Mouse (Mus musculus) embryonic facial prominence, embryonic 13.5 days (tissue): ENCODE data around the gene Elmo1. TPM values are rescaled to one million over a fixed set of nuclear protein-coding genes. Genes with fewer than 3 reads are reported as not detected.
A peak's percentile ranks its signal among the peaks of the same experiment; 100 is the strongest.

Source experiments
- ATAC-seq: fragments of 200-750 bp; cut with Nextera tagmentation; 2 replicates; pipeline ENCODE4 v1.8.0; 2017; ENCODE audit warnings: low read depth; ENCODE audit not compliant: insufficient number of reproducible peaks, insufficient read depth, low FRiP score, low TSS enrichment
- H3K27ac ChIP-seq: fragments of 300-500 bp; sonication (generic); 2 replicates; pipeline ENCODE4 v1.5.1; 2015; ENCODE audit warnings: moderate library complexity, mild to moderate bottlenecking, inconsistent platforms
- H3K27me3 ChIP-seq: fragments of 300-500 bp; sonication (generic); 2 replicates; pipeline ENCODE4 v1.6.1; 2015; ENCODE audit warnings: mild to moderate bottlenecking, inconsistent platforms
- H3K36me3 ChIP-seq: fragments of 300-500 bp; sonication (generic); 2 replicates; pipeline ENCODE4 v1.6.1; 2015; ENCODE audit warnings: mild to moderate bottlenecking, inconsistent platforms
- H3K4me1 ChIP-seq: fragments of 300-500 bp; sonication (generic); 2 replicates; pipeline ENCODE4 v1.6.1; 2015; ENCODE audit warnings: inconsistent platforms
- H3K4me2 ChIP-seq: fragments of 300-500 bp; sonication (generic); 2 replicates; pipeline ENCODE4 v1.6.1; 2015; ENCODE audit warnings: moderate library complexity, mild to moderate bottlenecking, inconsistent platforms
- H3K4me3 ChIP-seq: fragments of 300-500 bp; sonication (generic); 2 replicates; pipeline ENCODE4 v1.5.1; 2015; ENCODE audit warnings: mild to moderate bottlenecking, inconsistent platforms
- H3K9ac ChIP-seq: fragments of 300-500 bp; sonication (generic); 2 replicates; pipeline ENCODE4 v1.6.1; 2015; ENCODE audit warnings: mild to moderate bottlenecking, inconsistent platforms
- H3K9me3 ChIP-seq: fragments of 300-500 bp; sonication (generic); 2 replicates; pipeline ENCODE4 v1.6.1; 2016; ENCODE audit warnings: inconsistent platforms
- WGBS: fragments of 180-500 bp; shearing (Covaris S2); methylation state at CpG from one replicate; pipeline ENCODE4 v1.1.7; 2015; ENCODE audit warnings: mixed read lengths; 5-methylcytosine and 5-hydroxymethylcytosine counted together
- polyA plus RNA-seq: library from polyadenylated mRNA; unstranded; fragments of >200 nt; fragmentation: Nextera tagmentation; extraction: Ambion mirVana; gene quantifications from 2 replicates; pipeline ENCODE4 v1.2.1, GENCODE M21; 2015

Elmo1 gene
- polyA plus RNA-seq, 1 experiment from 2014 or later: 15.6 TPM

DNA sequence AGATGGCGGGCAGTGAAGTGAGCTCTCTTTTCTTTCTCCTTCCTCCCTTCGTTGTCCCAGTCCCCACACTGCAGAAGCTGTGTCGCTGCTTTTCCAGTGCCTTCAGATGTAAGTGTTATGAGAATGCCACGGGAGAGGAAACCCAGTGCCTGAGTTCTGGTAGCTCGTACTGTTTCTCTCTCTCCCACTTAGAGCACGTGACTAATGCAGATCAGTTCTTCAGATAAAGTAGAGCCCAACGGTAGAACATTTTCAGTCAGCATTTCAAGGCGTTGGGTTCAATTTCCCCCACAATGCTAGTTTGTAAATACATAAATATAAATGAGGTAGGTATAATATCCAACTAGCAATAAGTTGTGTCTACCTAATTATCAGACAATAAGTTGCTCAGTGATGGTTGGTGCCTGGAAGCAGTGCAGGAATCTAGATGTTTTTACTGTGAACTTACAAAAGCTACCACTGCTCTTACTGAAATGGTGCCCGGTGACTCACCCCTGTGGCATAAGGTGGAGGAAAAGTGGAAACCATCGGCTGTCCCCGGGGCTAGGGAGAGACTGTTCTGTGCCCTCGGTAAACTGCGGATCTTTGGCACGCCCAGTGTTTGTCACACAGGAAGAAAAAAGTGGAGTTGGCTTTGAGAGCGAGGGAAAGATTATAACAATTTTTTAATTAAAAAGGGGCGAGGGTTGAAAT, 205.0 kb downstream of the Elmo1 start:
- no peaks in the 10 kb centered on the region for H3K9me3 ChIP-seq
- no peak overlapping the region for H3K4me3 ChIP-seq
- H3K36me3 ChIP-seq: no peaks in the 10 kb centered on the region
- H3K4me1 ChIP-seq: peaks cover 7% of the 10 kb centered on the region
- H3K27ac ChIP-seq: no peak overlapping the region
- no peak overlapping the region for H3K9ac ChIP-seq
- 0 out of 2 replicates have a peak, but pooled peaks cover 6% of the 10 kb centered on the region for H3K27me3 ChIP-seq
- 73% methylated on average over 16 of the region's 16 CpGs for WGBS
- H3K4me2 ChIP-seq: no peak overlapping the region
- no peak for ATAC-seq

DNA sequence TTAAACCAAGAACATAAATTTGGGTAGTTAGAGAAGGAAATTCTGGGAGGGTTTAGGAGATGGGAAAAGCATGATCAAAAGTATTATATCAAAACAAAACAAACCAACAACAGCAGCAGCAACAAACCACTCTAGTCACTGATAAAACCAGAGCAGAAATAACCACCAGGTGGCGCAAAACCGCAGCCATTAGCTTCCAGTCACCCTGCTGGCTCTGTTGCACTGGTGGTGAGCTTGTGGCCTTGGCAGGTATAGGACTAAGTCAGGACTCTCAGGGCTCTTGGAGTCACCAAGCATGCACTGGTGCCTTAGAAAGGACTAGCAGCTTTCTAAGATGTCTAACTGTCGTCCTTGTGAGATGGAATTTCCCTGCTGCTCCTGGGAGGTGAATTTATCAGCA, 207.4 kb downstream of the Elmo1 start:
- H3K4me2 ChIP-seq: no peak overlapping the region
- H3K36me3 ChIP-seq: no peaks in the 10 kb centered on the region
- no peak for ATAC-seq
- no peaks in the 10 kb centered on the region for H3K9me3 ChIP-seq
- 10% methylated on average over 3 of the region's 3 CpGs for WGBS
- 0 out of 2 replicates have a peak, but pooled peaks cover 6% of the 10 kb centered on the region for H3K27me3 ChIP-seq
- no peak overlapping the region for H3K9ac ChIP-seq
- H3K4me1 ChIP-seq: no peaks in the 10 kb centered on the region
- H3K4me3 ChIP-seq: no peak overlapping the region
- H3K27ac ChIP-seq: no peak overlapping the region

DNA sequence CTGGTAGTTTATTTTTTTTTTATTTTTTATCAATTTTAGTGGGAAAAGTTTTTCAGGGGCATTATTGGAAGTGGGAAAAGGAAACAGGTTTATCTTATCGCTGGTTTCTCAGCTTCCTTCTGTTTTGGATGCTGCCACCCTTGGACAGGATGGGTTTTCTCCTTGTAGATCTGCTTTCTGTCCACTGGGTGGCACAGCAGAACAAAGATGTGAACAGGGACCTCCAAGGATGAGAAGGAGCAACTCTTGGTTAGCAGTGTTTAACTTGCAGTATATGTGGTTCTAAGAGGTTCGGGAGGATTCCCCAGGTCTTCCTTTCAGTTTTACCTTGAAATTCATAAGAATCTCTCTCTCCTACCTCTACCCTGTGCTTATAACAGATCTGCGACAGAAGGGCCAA, 209.0 kb downstream of the Elmo1 start:
- H3K9me3 ChIP-seq: no peaks in the 10 kb centered on the region
- H3K4me2 ChIP-seq: no peak overlapping the region
- 69% methylated on average over 3 of the region's 3 CpGs for WGBS
- no peak overlapping the region for H3K27ac ChIP-seq
- 0 out of 2 replicates have a peak, but pooled peaks cover 6% of the 10 kb centered on the region for H3K27me3 ChIP-seq
- H3K4me3 ChIP-seq: no peak overlapping the region
- H3K4me1 ChIP-seq: no peaks in the 10 kb centered on the region
- H3K9ac ChIP-seq: no peak overlapping the region
- H3K36me3 ChIP-seq: no peaks in the 10 kb centered on the region
- ATAC-seq: no peak

DNA sequence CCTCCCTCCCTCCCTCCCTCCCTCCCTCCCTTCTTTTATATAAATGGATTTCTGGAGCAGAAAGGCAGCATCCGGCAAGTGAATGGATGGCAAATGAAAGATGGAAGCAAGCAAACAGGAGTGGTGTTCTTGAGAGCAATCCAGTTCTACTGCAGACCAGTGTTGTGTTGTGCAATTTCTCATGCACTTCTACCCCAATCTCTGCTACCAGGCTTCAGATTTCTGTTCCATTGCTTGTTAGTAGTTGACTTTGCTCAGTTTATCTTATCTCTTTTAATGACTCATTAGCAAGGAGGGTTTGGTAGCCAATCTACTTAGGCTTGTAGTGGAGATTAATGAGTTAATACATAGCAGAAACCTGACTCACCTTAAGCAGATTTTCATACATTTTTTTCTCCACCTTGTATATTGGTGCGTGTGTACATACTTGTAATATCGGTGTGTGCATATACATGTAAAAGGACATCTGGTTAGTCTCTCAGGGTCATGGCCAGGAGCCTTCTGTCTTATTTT, 209.7 kb downstream of the Elmo1 start:
- ATAC-seq: no peak
- H3K9ac ChIP-seq: no peak overlapping the region
- no peak overlapping the region for H3K4me3 ChIP-seq
- no peak overlapping the region for H3K4me2 ChIP-seq
- WGBS: 92% methylated on average over 3 of the region's 3 CpGs
- no peak overlapping the region for H3K27ac ChIP-seq
- 0 out of 2 replicates have a peak, but pooled peaks cover 5% of the 10 kb centered on the region for H3K27me3 ChIP-seq
- H3K9me3 ChIP-seq: no peaks in the 10 kb centered on the region
- no peaks in the 10 kb centered on the region for H3K36me3 ChIP-seq
- no peaks in the 10 kb centered on the region for H3K4me1 ChIP-seq

DNA sequence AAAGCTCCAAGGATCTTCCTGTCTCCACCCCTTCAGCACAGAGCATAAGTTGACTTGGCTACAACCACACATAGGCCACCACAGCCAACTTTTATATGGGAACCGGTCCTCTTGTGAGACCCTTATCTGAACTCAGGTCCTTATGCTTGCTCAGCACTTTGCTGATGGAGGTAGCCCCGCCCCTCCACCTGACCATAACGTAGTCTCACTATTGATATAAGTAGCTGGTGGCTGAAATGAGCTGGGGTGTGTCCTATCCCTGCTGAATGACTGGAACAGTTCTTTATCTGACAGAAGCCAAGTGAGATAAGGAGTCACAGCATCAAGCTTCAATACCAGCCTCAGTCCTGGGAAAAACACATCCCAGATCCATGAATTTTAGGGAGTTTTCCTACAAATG, 210.2 kb downstream of the Elmo1 start:
- Histone ChIP-seq H3K27ac (no peak overlapping the region), H3K27me3 (no peaks in the 10 kb centered on the region), H3K9me3 (no peaks in the 10 kb centered on the region), H3K4me1 (no peaks in the 10 kb centered on the region), H3K36me3 (no peaks in the 10 kb centered on the region), H3K4me3 (no peak overlapping the region), H3K4me2 (no peak overlapping the region), H3K9ac (no peak overlapping the region)
- WGBS: 85% methylated on average over 3 of the region's 3 CpGs
- no peak for ATAC-seq

DNA sequence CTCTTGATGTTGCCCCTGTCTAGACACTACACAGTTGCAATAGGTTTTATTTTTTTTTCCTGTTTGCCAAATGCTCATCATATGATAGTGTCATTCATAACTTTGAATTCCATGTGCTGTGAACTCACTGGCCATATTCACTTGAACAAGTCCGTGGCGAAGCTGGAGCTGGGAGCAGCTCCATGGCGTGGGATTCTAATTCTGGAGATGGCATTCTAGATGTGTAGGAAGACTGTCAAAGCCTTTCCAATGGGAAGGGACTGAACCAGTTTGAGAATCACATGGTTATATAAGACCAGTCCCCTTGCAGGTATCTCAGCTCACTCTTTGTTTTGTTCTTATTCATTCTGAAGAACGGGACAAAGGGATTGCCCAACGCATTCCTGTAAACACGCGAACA, 211.4 kb downstream of the Elmo1 start:
- H3K4me3 ChIP-seq: no peak overlapping the region
- H3K27ac ChIP-seq: no peak overlapping the region
- 0 out of 2 replicates have a peak, but pooled peaks cover 3% of the 10 kb centered on the region for H3K4me1 ChIP-seq
- H3K9ac ChIP-seq: no peak overlapping the region
- H3K9me3 ChIP-seq: no peaks in the 10 kb centered on the region
- ATAC-seq: no peak
- no peak overlapping the region for H3K4me2 ChIP-seq
- 95% methylated on average over 7 of the region's 7 CpGs for WGBS
- H3K27me3 ChIP-seq: no peaks in the 10 kb centered on the region
- no peaks in the 10 kb centered on the region for H3K36me3 ChIP-seq

DNA sequence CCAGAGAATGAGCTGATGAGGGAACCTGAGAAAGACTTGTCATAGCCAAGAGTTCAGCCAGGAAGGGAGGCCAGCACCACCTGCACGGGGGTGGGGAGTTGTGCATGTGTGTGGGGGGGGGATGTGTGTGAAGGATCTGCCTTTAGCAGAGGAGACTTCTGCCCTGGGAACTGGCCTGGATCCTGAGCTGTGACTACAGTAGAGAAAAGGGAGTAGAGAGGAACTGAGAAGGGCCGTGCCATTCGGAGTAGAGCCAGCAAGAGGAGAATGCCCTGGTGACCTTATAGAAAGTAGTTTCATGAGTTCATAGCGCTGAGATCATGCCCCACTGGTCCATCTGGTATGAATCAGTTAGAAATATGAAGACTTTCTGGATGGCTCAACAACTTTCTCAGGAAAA, 215.2 kb downstream of the Elmo1 start:
- H3K9ac ChIP-seq: no peak overlapping the region
- no peak overlapping the region for H3K4me3 ChIP-seq
- no peaks in the 10 kb centered on the region for H3K36me3 ChIP-seq
- no peaks in the 10 kb centered on the region for H3K27me3 ChIP-seq
- 0 out of 2 replicates have a peak, but pooled peaks cover 9% of the 10 kb centered on the region for H3K4me1 ChIP-seq
- 53% methylated on average over 4 of the region's 4 CpGs for WGBS
- no peak for ATAC-seq
- H3K27ac ChIP-seq: no peak overlapping the region
- H3K9me3 ChIP-seq: no peaks in the 10 kb centered on the region
- H3K4me2 ChIP-seq: no peak overlapping the region

DNA sequence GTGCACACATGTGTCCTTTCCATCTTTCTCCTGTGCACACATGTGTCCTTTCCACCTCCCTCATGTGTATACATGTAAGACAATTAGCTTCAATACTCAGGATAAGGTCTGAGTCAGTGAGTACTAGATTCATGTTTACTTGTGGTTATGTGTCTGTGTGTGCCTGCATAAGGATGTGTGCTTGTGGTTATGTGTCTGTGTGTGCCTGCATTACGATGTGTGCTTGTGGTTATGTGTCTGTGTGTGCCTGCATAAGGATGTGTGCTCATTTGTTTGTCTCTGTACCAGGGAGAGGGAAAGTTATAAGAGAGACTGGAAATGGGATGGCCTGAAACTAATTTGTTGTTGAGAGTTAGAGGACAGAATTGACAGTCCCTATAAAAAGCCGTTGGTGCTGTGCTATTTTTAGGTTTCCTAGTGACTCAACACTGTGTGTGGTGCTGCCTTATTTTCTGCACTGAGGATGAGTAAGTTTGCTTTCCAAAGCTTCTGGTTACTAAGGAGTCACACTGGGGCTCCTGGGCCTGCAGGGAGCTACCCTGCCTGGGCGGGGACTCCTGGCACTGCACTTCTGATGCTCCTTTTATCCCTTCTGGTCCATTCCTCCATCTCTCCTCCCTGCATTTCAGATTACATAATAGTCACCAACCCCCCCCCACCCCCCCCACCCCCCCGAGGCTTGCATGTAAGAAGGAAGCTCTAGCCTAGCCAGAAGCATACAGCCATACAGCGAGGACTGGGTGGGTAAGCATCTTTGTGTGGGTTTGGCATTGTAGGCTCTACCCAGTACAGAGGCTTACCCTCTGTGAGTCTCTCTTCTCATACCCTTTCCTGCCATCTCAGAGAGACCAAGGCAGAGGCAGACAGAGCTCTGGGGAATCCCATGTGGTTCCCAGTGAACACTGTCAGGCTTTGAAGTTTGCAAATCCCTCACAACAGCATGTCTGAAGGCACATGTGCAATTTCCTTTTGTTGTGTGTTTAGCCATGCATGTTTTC, 216.1 kb downstream of the Elmo1 start:
- Histone ChIP-seq H3K9me3 (no peaks in the 10 kb centered on the region), H3K4me1 (0 out of 2 replicates have a peak, but pooled peaks cover 9% of the 10 kb centered on the region), H3K36me3 (no peaks in the 10 kb centered on the region), H3K4me2 (no peak overlapping the region), H3K9ac (no peak overlapping the region), H3K27ac (peak overlapping the region; percentile 48), H3K4me3 (no peak overlapping the region), H3K27me3 (no peaks in the 10 kb centered on the region)
- 0 out of 2 replicates have a peak, but pooled peaks have one; percentile 56 for ATAC-seq
- WGBS: 46% methylated on average over 5 of the region's 5 CpGs

DNA sequence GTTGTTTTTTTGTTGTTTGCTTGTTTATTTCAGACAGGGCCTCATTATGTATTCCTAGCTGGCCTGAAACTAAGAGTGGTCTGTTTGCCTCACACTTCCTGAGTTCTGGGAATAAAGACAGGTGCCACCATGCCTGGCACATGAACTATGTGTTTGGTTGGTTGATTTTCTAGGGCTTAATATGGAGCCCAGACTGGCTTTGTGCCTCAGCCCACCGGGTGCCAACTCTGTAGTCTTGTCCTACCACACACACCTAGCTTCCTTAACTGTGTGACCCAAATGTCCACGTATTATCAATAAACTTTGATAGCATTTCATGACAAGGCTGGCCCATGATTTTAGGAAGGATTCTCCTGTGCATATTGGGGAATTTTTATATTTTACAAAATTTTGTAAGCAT, 217.0 kb downstream of the Elmo1 start:
- H3K4me2 ChIP-seq: no peak overlapping the region
- H3K4me1 ChIP-seq: 0 out of 2 replicates have a peak, but pooled peaks cover 9% of the 10 kb centered on the region
- H3K27me3 ChIP-seq: no peaks in the 10 kb centered on the region
- ATAC-seq: no peak
- H3K36me3 ChIP-seq: no peaks in the 10 kb centered on the region
- no peak overlapping the region for H3K4me3 ChIP-seq
- no peak overlapping the region for H3K27ac ChIP-seq
- H3K9ac ChIP-seq: no peak overlapping the region
- no peaks in the 10 kb centered on the region for H3K9me3 ChIP-seq
- 83% methylated on average over 2 of the region's 2 CpGs for WGBS

DNA sequence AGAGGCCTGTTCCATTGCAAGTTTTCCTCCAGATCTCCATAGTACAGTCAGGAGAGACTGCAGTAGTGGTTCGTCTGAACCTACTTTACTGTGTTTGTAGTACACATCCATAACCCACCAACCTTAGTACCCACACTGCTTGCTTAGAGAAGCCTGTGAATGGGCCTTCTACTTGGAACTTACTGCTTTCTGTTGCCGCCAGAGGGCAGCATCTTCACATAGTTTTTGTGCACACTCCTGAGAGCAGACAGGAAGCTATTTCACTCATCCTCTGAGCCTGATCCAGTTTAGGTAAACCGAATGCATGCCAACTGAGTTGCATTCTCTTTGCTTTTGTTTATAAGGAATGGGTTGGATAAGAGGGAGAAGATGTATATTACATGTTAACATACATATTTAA, 221.2 kb downstream of the Elmo1 start:
- H3K4me1 ChIP-seq: 0 out of 2 replicates have a peak, but pooled peaks cover 7% of the 10 kb centered on the region
- no peaks in the 10 kb centered on the region for H3K27me3 ChIP-seq
- no peak overlapping the region for H3K4me3 ChIP-seq
- no peak overlapping the region for H3K27ac ChIP-seq
- no peaks in the 10 kb centered on the region for H3K9me3 ChIP-seq
- H3K4me2 ChIP-seq: no peak overlapping the region
- no peak overlapping the region for H3K9ac ChIP-seq
- peak; percentile 59 for ATAC-seq
- WGBS: 17% methylated on average over 3 of the region's 3 CpGs
- no peaks in the 10 kb centered on the region for H3K36me3 ChIP-seq

DNA sequence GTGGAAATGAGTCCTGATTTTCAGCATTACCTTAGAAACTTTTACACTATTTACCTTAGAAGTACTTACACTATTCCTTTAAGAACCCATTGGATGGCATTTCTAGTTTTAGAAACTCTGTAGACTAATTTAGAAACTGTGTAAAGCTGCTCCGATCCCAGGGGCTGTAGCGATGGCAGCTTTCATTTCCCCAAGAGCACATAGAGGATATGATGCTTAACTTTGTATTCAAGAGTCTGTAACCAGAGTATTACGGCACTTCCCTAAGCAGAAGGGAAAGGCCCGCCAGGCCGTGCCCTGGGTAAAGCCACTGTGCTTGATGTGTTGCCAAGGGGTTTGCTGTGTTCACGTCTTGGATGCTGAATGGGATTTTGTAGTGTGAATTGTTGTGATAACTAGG, 222.9 kb downstream of the Elmo1 start:
- ATAC-seq: no peak
- Histone ChIP-seq H3K9me3 (no peaks in the 10 kb centered on the region), H3K27ac (no peak overlapping the region), H3K27me3 (no peaks in the 10 kb centered on the region), H3K4me2 (no peak overlapping the region), H3K4me3 (no peak overlapping the region), H3K9ac (no peak overlapping the region), H3K4me1 (no peaks in the 10 kb centered on the region), H3K36me3 (no peaks in the 10 kb centered on the region)
- 85% methylated on average over 6 of the region's 6 CpGs for WGBS
